8 mouse cellular contexts compared by ENCODE assay signal in the genomic region with DNA sequence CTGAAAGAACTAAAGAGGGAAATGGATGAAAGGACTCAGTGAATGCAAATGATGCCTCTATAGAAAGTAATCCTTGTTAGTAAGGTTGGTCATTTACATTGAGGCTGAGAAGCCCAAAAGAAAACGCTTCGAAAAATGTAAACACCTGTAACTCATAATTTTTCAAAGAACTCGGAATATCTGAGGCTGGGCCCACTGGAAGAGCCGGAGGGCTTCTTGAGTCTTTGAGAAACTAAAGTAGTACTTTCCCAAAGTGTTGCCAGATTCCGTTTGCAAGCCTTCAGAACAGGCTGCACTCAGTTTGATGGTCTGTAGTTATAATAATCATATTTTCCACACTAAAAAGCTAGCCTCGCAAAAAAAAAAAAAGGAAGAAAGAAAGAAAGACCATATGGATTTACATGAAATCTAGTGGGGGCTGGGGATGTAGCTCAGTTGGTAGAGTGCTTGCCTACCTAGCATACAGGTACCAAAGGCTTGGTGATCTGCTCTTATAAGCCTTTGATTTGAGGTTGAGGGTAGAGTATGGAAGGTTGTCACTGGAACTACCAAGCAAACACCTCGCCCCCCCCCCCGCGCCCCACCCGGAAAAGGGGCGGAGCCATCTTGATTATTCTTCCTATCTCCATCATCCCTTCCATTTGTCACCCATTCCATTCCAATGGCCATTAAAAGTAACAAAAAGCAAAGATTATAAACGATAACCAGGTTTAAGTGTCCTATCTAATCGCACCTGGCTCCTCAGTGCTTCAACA. TPM values are rescaled to one million over a fixed set of nuclear protein-coding genes. Genes with fewer than 3 reads are reported as not detected.
DNase-seq lines count a peak whose midpoint lies in the region; ATAC-seq and TF ChIP-seq lines count a peak whose summit lies in the region.

A gene (minus strand): TSS at position 48 of the 755 bp plus-strand sequence.

- no peak for TF ChIP-seq POLR2A in ES-Bruce4 (IDR thresholded peaks at IDR 0.05; ENCODE audit: insufficient read depth, low read length)

- TF ChIP-seq EP300 in ES-Bruce4 (IDR thresholded peaks at IDR 0.05; ENCODE audit: insufficient read depth, low read depth, low read length), result no peak

- no peak for ATAC-seq in kidney, embryonic 15.5 days (replicated peaks; ENCODE audit: low FRiP score)
- ATAC-seq in forebrain, embryonic 11.5 days (replicated peaks; ENCODE audit: low FRiP score), result peak; percentile 24; the same call in 1 of the 2 replicates
- ATAC-seq in hematopoietic stem cell, adult 5-6 weeks (replicated peaks in 1 of 2; ENCODE audit: insufficient read depth in 1 of 2, low FRiP score in 2 of 2, low TSS enrichment in 1 of 2, low read depth in 1 of 2, poor library complexity in 2 of 2, severe bottlenecking in 2 of 2), result 0 out of 4 replicates have a peak, but pooled peaks of 1 of the 2 experiments have one; percentile 19
- ATAC-seq in limb, embryonic 15.5 days (ENCODE audit: insufficient number of reproducible peaks, low FRiP score, low TSS enrichment, low read depth), result no peak
- ATAC-seq in stomach, embryonic 15.5 days (ENCODE audit: insufficient read depth, low FRiP score, low read depth), result no peak

- peak within 1 kb of the TSS; percentile 86 for H3K27ac ChIP-seq in kidney, embryonic 15.5 days
- H3K27ac ChIP-seq in ES-Bruce4 (ENCODE audit: insufficient read depth, low read length), result no peak within 1 kb of the TSS
- peak within 1 kb of the TSS; percentile 75 for H3K27ac ChIP-seq in forebrain, embryonic 11.5 days (ENCODE audit: low read depth, low read length)
- H3K27ac ChIP-seq in limb, embryonic 15.5 days, result peak within 1 kb of the TSS; percentile 84
- H3K27ac ChIP-seq in stomach, embryonic 15.5 days, result peak within 1 kb of the TSS; percentile 68; the same call in 1 of the 2 replicates

- 47% methylated on average over 13 of the region's 13 CpGs for WGBS in kidney, embryonic 15.5 days
- WGBS in forebrain, embryonic 11.5 days, result 47% methylated on average over 12 of the region's 13 CpGs
- 31% methylated on average over 13 of the region's 13 CpGs for WGBS in limb, embryonic 15.5 days
- 32% methylated on average over 13 of the region's 13 CpGs for WGBS in stomach, embryonic 15.5 days

- no peaks in the 10 kb centered on the region for H3K27me3 ChIP-seq in kidney, embryonic 15.5 days
- H3K27me3 ChIP-seq in ES-Bruce4 (ENCODE audit: control insufficient read depth, insufficient read depth, low read length, poor library complexity, severe bottlenecking), result no peaks in the 10 kb centered on the region
- H3K27me3 ChIP-seq in forebrain, embryonic 11.5 days (ENCODE audit: control insufficient read depth, insufficient read depth, low read length), result no peaks in the 10 kb centered on the region
- H3K27me3 ChIP-seq in limb, embryonic 15.5 days, result no peaks in the 10 kb centered on the region
- no peaks in the 10 kb centered on the region for H3K27me3 ChIP-seq in stomach, embryonic 15.5 days (replicated peaks)

- peak within 1 kb of the TSS; percentile 79 for H3K9ac ChIP-seq in kidney, embryonic 15.5 days
- peak within 1 kb of the TSS; percentile 86 for H3K9ac ChIP-seq in ES-Bruce4 (ENCODE audit: low read depth, poor library complexity, severe bottlenecking)
- H3K9ac ChIP-seq in forebrain, embryonic 11.5 days (ENCODE audit: low read length), result peak within 1 kb of the TSS; percentile 84
- H3K9ac ChIP-seq in limb, embryonic 15.5 days, result peak within 1 kb of the TSS; percentile 73
- peak within 1 kb of the TSS; percentile 73 for H3K9ac ChIP-seq in stomach, embryonic 15.5 days

- no peak for DNase-seq in kidney, postnatal 4 days
- DNase-seq in forebrain, embryonic 11.5 days (ENCODE audit: low spot score), result no peak
- DNase-seq in embryo, embryonic 9.5 days (ENCODE audit: extremely low spot score), result no peak

- H3K36me3 ChIP-seq in kidney, embryonic 15.5 days, result peaks cover 6% of the 10 kb centered on the region
- no peaks in the 10 kb centered on the region for H3K36me3 ChIP-seq in ES-Bruce4 (ENCODE audit: control insufficient read depth, insufficient read depth, low read length, poor library complexity, severe bottlenecking)
- H3K36me3 ChIP-seq in forebrain, embryonic 11.5 days (ENCODE audit: control insufficient read depth, insufficient read depth, low read length), result no peaks in the 10 kb centered on the region
- peaks cover 3% of the 10 kb centered on the region; the same call in 1 of the 2 replicates for H3K36me3 ChIP-seq in limb, embryonic 15.5 days
- 0 out of 2 replicates have a peak, but pooled peaks cover 2% of the 10 kb centered on the region for H3K36me3 ChIP-seq in stomach, embryonic 15.5 days

- H3K4me3 ChIP-seq in kidney, embryonic 15.5 days (replicated peaks), result peak within 1 kb of the TSS; percentile 96
- peak within 1 kb of the TSS; percentile 96 for H3K4me3 ChIP-seq in ES-Bruce4 (ENCODE audit: low read depth, low read length)
- peak within 1 kb of the TSS; percentile 94 for H3K4me3 ChIP-seq in forebrain, embryonic 11.5 days (ENCODE audit: low read depth, low read length)
- peak within 1 kb of the TSS; percentile 91 for H3K4me3 ChIP-seq in limb, embryonic 15.5 days
- H3K4me3 ChIP-seq in stomach, embryonic 15.5 days (replicated peaks), result peak within 1 kb of the TSS; percentile 92

- no peaks in the 10 kb centered on the region for H3K9me3 ChIP-seq in kidney, embryonic 15.5 days (replicated peaks)
- H3K9me3 ChIP-seq in ES-Bruce4 (replicated peaks; ENCODE audit: control insufficient read depth, insufficient read depth, low read length, poor library complexity, severe bottlenecking), result no peaks in the 10 kb centered on the region; the same call in 1 of the 2 replicates
- no peaks in the 10 kb centered on the region for H3K9me3 ChIP-seq in forebrain, embryonic 11.5 days (ENCODE audit: control insufficient read depth, low read length)
- H3K9me3 ChIP-seq in limb, embryonic 15.5 days, result no peaks in the 10 kb centered on the region
- no peaks in the 10 kb centered on the region for H3K9me3 ChIP-seq in stomach, embryonic 15.5 days

- TF ChIP-seq CTCF in ES-Bruce4 (IDR thresholded peaks at IDR 0.05; ENCODE audit: low read depth, low read length), result no peak

- peaks cover 10% of the 10 kb centered on the region for H3K4me1 ChIP-seq in kidney, embryonic 15.5 days
- H3K4me1 ChIP-seq in ES-Bruce4 (ENCODE audit: control insufficient read depth, insufficient read depth, low read length), result no peaks in the 10 kb centered on the region
- peaks cover 5% of the 10 kb centered on the region; the same call in 1 of the 2 replicates for H3K4me1 ChIP-seq in forebrain, embryonic 11.5 days (replicated peaks; ENCODE audit: control insufficient read depth, insufficient read depth, low read length)
- peaks cover 11% of the 10 kb centered on the region for H3K4me1 ChIP-seq in limb, embryonic 15.5 days
- H3K4me1 ChIP-seq in stomach, embryonic 15.5 days, result no peaks in the 10 kb centered on the region

- H3K4me2 ChIP-seq in kidney, embryonic 15.5 days, result peak within 1 kb of the TSS; percentile 72
- peak within 1 kb of the TSS; percentile 71 for H3K4me2 ChIP-seq in forebrain, embryonic 11.5 days (ENCODE audit: low read depth, low read length, severe bottlenecking)
- peak within 1 kb of the TSS; percentile 61 for H3K4me2 ChIP-seq in limb, embryonic 15.5 days
- H3K4me2 ChIP-seq in stomach, embryonic 15.5 days, result peak within 1 kb of the TSS; percentile 71

RNA-seq across cellular contexts. Expression of the gene that starts here (rescaled TPM):
- 298 and 325 TPM in 2 replicates for polyA plus RNA-seq in kidney, embryonic 15.5 days (2015; fragmentation: Nextera tagmentation; extraction: Ambion mirVana)
- 137 and 140 TPM in 2 replicates for polyA plus RNA-seq in ES-Bruce4 (2011; ENCODE audit: insufficient read depth, insufficient read length, low read depth, missing spikeins)
- 271 and 299 TPM in 2 replicates for polyA plus RNA-seq in forebrain, embryonic 11.5 days (2014; fragmentation: Nextera tagmentation; extraction: Ambion mirVana)
- 83.1 and 158 TPM in 2 replicates for total RNA-seq in hematopoietic stem cell, adult 5-6 weeks (2017)
- 241 and 251 TPM in 2 replicates for polyA plus RNA-seq in limb, embryonic 15.5 days (2015; fragmentation: Nextera tagmentation; extraction: Ambion mirVana)
- 263 and 269 TPM in 2 replicates for polyA plus RNA-seq in stomach, embryonic 15.5 days (2015; fragmentation: Nextera tagmentation; extraction: Ambion mirVana)
